Mouse (Mus musculus) liver, embryonic 14.5 days (tissue): ENCODE measurements around the gene Phlda1.

Source experiments
- CTCF ChIP-seq: IDR thresholded peaks from 2 replicates; pipeline ENCODE4 v1.5.1; 2016; ENCODE audit warnings: antibody characterized with exemption, low read depth, control low read depth
- EP300 ChIP-seq: IDR thresholded peaks from 2 replicates; pipeline ENCODE4 v1.6.1; 2016; ENCODE audit warnings: antibody characterized with exemption, low read depth

DNA sequence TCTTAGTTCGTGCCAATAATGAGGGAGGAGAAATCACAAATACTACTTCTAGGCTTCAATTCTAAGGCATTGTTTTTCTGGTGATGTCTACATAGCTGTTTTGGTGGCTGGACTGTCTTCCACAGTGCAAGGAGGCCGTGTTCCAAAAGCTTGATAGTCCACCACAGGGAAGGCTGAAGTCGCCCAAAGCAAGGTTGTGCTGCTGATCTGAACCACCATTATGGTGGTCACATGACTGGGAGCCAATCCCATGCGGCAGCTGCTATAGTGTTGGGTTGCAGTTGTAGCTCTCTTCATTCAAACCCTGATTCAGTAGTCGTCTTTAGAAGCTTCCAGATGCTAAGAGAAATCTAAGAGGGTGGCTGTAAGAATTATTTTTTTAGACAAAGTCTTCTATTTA, 26.5 kb upstream of the Phlda1 start:
- TF ChIP-seq EP300, result no peak
- TF ChIP-seq CTCF, result no peak
